Mouse (Mus musculus): Measurements from ENCODE around the gene Mroh2a.

The Mroh2a gene

GRCm38 (mm10) chr1:88235894-88236415 is 9.2 kb downstream of the Mroh2a start:
- DNase-seq, result no peak

GRCm38 (mm10) chr1:88237311-88237710 is 10.5 kb downstream of the Mroh2a start:
- no peak for DNase-seq

GRCm38 (mm10) chr1:88238771-88239170 is 12.0 kb downstream of the Mroh2a start:
- DNase-seq, result no peak

- no peak for DNase-seq
These were observed 13.3 kb downstream of the Mroh2a start for GRCm38 (mm10) chr1:88240072-88240471.

GRCm38 (mm10) chr1:88240579-88240978 is 13.8 kb downstream of the Mroh2a start:
- DNase-seq, result no peak

- DNase-seq, result no peak
These were observed 17.1 kb downstream of the Mroh2a start for GRCm38 (mm10) chr1:88243861-88244260.

- DNase-seq, result no peak
These were observed 19.1 kb downstream of the Mroh2a start for GRCm38 (mm10) chr1:88245881-88246280.

- DNase-seq, result no peak
These were observed 19.6 kb downstream of the Mroh2a start for GRCm38 (mm10) chr1:88246386-88246785.

- no peak for DNase-seq
These were observed 20.9 kb downstream of the Mroh2a start for GRCm38 (mm10) chr1:88247660-88248059.

GRCm38 (mm10) chr1:88248658-88249057 is 21.9 kb downstream of the Mroh2a start:
- DNase-seq, result no peak

- no peak for DNase-seq
These were observed 22.8 kb downstream of the Mroh2a start for GRCm38 (mm10) chr1:88249596-88249995.

- no peak for DNase-seq
These were observed 23.2 kb downstream of the Mroh2a start for GRCm38 (mm10) chr1:88250023-88250422.

- no peak for DNase-seq
These were observed 26.3 kb downstream of the Mroh2a start for GRCm38 (mm10) chr1:88253106-88253505.

- DNase-seq, result no peak
These were observed 26.8 kb downstream of the Mroh2a start for GRCm38 (mm10) chr1:88253540-88253939.

- no peak for DNase-seq
These were observed 28.1 kb downstream of the Mroh2a start for GRCm38 (mm10) chr1:88254793-88255465.

- DNase-seq, result no peak
These were observed 28.7 kb downstream of the Mroh2a start for GRCm38 (mm10) chr1:88255466-88255857.

GRCm38 (mm10) chr1:88255989-88256754 is 29.4 kb downstream of the Mroh2a start:
- no peak for DNase-seq

- DNase-seq, result no peak
These were observed 30.3 kb downstream of the Mroh2a start for GRCm38 (mm10) chr1:88256886-88257663.

GRCm38 (mm10) chr1:88257681-88258080 is 30.9 kb downstream of the Mroh2a start:
- DNase-seq, result no peak

- DNase-seq, result no peak
These were observed 31.6 kb downstream of the Mroh2a start for GRCm38 (mm10) chr1:88258361-88258760.

- no peak for DNase-seq
These were observed 32.3 kb downstream of the Mroh2a start for GRCm38 (mm10) chr1:88258881-88259642.

- no peak for DNase-seq
These were observed 32.8 kb downstream of the Mroh2a start for GRCm38 (mm10) chr1:88259643-88260024.

GRCm38 (mm10) chr1:88260114-88260513 is 33.3 kb downstream of the Mroh2a start:
- peak; percentile 62 for DNase-seq
